Mouse (Mus musculus): Measurements from ENCODE around the gene Rims1. TPM values are rescaled to one million over a fixed set of nuclear protein-coding genes. Genes with fewer than 3 reads are reported as not detected.

Gene Rims1
- total RNA-seq, 2 experiments from 2014 or later, result 0.96 TPM

GRCm38 (mm10) chr1:22254278-22254677 is 551.5 kb downstream of the Rims1 start:
- DNase-seq (ENCODE audit: low spot score in 2 of 2), result no peak

GRCm38 (mm10) chr1:22252873-22253272 is 552.9 kb downstream of the Rims1 start:
- no peak for DNase-seq (ENCODE audit: low spot score in 2 of 2)

- no peak for DNase-seq (ENCODE audit: low spot score in 2 of 2)
These were observed 556.9 kb downstream of the Rims1 start for GRCm38 (mm10) chr1:22248898-22249386.

GRCm38 (mm10) chr1:22245748-22246147 is 560.0 kb downstream of the Rims1 start:
- no peak for DNase-seq (ENCODE audit: low spot score in 2 of 2)

All from gastrocnemius, postnatal 4 days (tissue).